Mouse (Mus musculus): ENCODE measurements around the gene Tas2r102.

Tas2r102 gene

GRCm38 (mm10) chr6:132761831-132762230 is at the start of gene Tas2r102:
TSS of gene Tas2r102 (plus strand) at chr6:132762131.
- DNase-seq, result no peak

- no peak for DNase-seq
Observed at GRCm38 (mm10) chr6:132737935-132738334, 24.0 kb upstream of the Tas2r102 start, which contains the start of gene Tas2r115. TSS of gene Tas2r115 (minus strand) at chr6:132738035.

GRCm38 (mm10) chr6:132750206-132750605 is 11.7 kb upstream of the Tas2r102 start:
- no peak for DNase-seq

- DNase-seq, result no peak
Observed at GRCm38 (mm10) chr6:132754430-132754829, 7.5 kb upstream of the Tas2r102 start, which contains the start of gene Tas2r124. TSS of gene Tas2r124 (plus strand) at chr6:132754730.

GRCm38 (mm10) chr6:132778062-132778461 is 16.1 kb downstream of the Tas2r102 start, which contains the start of gene Tas2r136:
TSS of gene Tas2r136 (minus strand) at chr6:132778162.
- DNase-seq, result no peak

GRCm38 (mm10) chr6:132795393-132795792 is 33.5 kb downstream of the Tas2r102 start:
- DNase-seq, result no peak

GRCm38 (mm10) chr6:132802518-132802917 is 40.6 kb downstream of the Tas2r102 start, which contains the start of gene Tas2r117:
TSS of gene Tas2r117 (plus strand) at chr6:132802818.
- DNase-seq, result no peak

Measured in cerebellum, postnatal 14 days (tissue).